Mouse (Mus musculus): Measurements from ENCODE around the gene Uqcc3.

DNA sequence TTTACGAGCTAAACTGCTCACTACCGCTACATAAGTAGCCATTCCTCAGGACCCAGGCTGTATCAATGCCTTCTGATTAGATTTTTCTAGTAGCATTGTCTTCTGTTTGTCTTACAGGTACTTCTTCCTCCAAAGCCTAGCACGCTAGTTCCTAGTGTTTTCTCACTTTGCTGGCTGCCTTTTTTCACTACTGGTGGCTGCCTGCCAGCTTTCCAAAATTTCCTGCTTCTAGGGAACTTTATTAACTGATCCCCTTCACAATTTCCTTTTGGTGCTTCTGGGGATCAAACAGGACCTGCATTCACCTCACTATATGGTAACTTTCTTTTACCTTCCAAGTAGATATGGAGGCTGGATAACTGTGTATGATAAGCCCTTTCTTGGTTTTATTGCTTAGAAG is 18.4 kb upstream of the Uqcc3 start:
- no peak for TF ChIP-seq CTCF (IDR thresholded peaks at IDR 0.05; ENCODE audit: extremely low read depth, insufficient read depth, insufficient read length, insufficient replicate concordance)
- no peak for TF ChIP-seq POLR2A (IDR thresholded peaks at IDR 0.05; ENCODE audit: low read depth, low read length)

All from spleen, adult 2 months (tissue).